Mouse (Mus musculus): Measurements from ENCODE around the gene Clec4n. TPM values are rescaled to one million over a fixed set of nuclear protein-coding genes. Genes with fewer than 3 reads are reported as not detected.
"Not testable (repeated sequence)": the region's sequence is repeated elsewhere in the genome, so short reads cannot be mapped to it uniquely, and the experiment has no call there.

Gene Clec4n
- polyA plus RNA-seq, 1 experiment = not detected

DNA sequence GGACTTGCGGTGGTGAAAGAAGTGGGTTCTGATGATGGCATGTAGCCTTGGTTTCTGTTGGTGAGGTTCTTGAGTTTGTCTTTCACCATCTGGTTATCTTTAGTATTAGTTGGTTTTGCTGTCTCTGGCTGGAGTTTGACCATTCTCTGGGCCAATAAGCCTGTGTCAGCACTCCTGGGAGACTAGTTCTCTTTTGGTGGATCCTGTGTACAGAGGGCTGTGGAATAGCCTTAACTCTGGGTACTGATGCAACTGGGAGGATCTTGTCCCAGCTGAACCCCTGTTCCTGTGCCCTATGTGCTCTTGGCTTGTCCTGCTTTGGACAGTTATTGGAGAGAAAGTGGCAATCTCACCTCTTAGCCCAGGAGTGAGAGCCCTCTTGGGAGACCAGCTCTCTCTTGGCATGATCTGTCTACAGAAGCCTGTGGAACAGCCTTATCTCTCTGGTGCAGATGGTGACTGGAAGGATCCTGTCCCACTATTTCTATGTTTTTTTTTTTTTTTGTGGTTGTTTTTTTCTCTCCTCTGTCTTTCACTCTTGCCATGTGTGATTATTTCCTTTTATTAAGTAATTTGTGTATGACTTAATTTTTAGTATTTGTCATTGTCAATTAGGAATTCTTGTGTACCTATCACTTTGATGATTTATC lies 63.2 kb downstream of the Clec4n start:
- H3K4me3 ChIP-seq (ENCODE audit: insufficient read depth, poor library complexity, severe bottlenecking) = no peak overlapping the region
- no peaks in the 10 kb centered on the region for H3K79me3 ChIP-seq (ENCODE audit: low read depth)
- no peak for TF ChIP-seq MAX (IDR thresholded peaks at IDR 0.05)
- no peak for TF ChIP-seq CTCF (IDR thresholded peaks at IDR 0.05; ENCODE audit: control insufficient read depth, insufficient read depth, insufficient read length)
- TF ChIP-seq MYOG (IDR thresholded peaks at IDR 0.05; ENCODE audit: control insufficient read depth, extremely low read depth, insufficient read length) = no peak
- no peak for TF ChIP-seq MYOD1 (IDR thresholded peaks at IDR 0.05; ENCODE audit: control insufficient read depth, insufficient read length, low read depth)
- TF ChIP-seq CEBPB (IDR thresholded peaks at IDR 0.05; ENCODE audit: low read depth) = no peak
- no peak for TF ChIP-seq USF1 (IDR thresholded peaks at IDR 0.05; ENCODE audit: low read depth)
- no peak for TF ChIP-seq FOSL1 (IDR thresholded peaks at IDR 0.05; ENCODE audit: insufficient read depth, low read length, poor library complexity, severe bottlenecking)
- no peaks in the 10 kb centered on the region for H3K79me2 ChIP-seq (ENCODE audit: control insufficient read depth, insufficient read depth)
- no peak overlapping the region for H3ac ChIP-seq (ENCODE audit: control insufficient read depth, insufficient read length, low read depth)
- no peaks in the 10 kb centered on the region for H3K27me3 ChIP-seq (ENCODE audit: control insufficient read depth, insufficient read depth, insufficient read length)
- no peaks in the 10 kb centered on the region for H3K36me3 ChIP-seq (ENCODE audit: control insufficient read depth, insufficient read depth)

DNA sequence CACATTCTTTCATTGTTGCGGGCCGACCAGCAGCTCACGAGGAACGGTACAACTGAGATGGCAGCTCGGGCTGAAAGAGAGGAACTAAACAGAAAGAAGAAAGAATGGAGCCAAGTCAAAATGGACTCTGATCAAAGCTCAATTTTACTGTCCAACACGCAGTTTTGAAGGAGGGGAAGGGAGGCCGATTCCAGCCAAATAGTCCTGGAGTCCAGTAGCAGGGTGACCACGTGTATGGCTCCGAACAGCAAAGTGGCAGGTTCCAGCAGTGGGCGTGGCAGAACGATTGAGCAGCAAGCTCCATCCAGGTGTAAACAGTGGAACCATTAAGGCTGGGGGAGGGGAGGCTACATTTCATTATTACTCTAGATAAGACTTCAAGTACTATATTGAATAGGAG lies 63.9 kb downstream of the Clec4n start:
- H3K4me3 ChIP-seq (ENCODE audit: insufficient read depth, poor library complexity, severe bottlenecking); H3K79me2 ChIP-seq (ENCODE audit: control insufficient read depth, insufficient read depth); H3K36me3 ChIP-seq (ENCODE audit: control insufficient read depth, insufficient read depth); H3ac ChIP-seq (ENCODE audit: control insufficient read depth, insufficient read length, low read depth); H3K79me3 ChIP-seq (ENCODE audit: low read depth); H3K27me3 ChIP-seq (ENCODE audit: control insufficient read depth, insufficient read depth, insufficient read length): not testable (repeated sequence)

Other genes with a start within 250 kb of the Clec4n start
- not detected for gene Clec4a4, start 239.5 kb upstream of the Clec4n start, polyA plus RNA-seq (2012; fragmentation: generic; extraction: Trizol)
- not detected for gene Clec4b1, start 179.9 kb upstream of the Clec4n start, polyA plus RNA-seq (2012; fragmentation: generic; extraction: Trizol)
- not detected for gene Clec4a2, start 123.4 kb upstream of the Clec4n start, polyA plus RNA-seq (2012; fragmentation: generic; extraction: Trizol)
- not detected for gene Clec4b2, start 57.0 kb upstream of the Clec4n start, polyA plus RNA-seq (2012; fragmentation: generic; extraction: Trizol)
- 0.30 TPM for gene Clec4d, start 32.3 kb downstream of the Clec4n start, polyA plus RNA-seq (2012; fragmentation: generic; extraction: Trizol)
- gene Clec4e, start 60.0 kb downstream of the Clec4n start, polyA plus RNA-seq (2012; fragmentation: generic; extraction: Trizol) = not detected
- not detected for gene Vmn2r19, start 78.5 kb downstream of the Clec4n start, polyA plus RNA-seq (2012; fragmentation: generic; extraction: Trizol)
- gene Vmn2r20, start 188.3 kb downstream of the Clec4n start, polyA plus RNA-seq (2012; fragmentation: generic; extraction: Trizol) = not detected